Mouse (Mus musculus) liver, embryonic 14.5 days (tissue): ENCODE measurements around the gene Gas6.

Experiments
- CTCF ChIP-seq: IDR thresholded peaks from 2 replicates; pipeline ENCODE4 v1.5.1; 2016; ENCODE audit warnings: antibody characterized with exemption, low read depth, control low read depth
- EP300 ChIP-seq: IDR thresholded peaks from 2 replicates; pipeline ENCODE4 v1.6.1; 2016; ENCODE audit warnings: antibody characterized with exemption, low read depth

DNA sequence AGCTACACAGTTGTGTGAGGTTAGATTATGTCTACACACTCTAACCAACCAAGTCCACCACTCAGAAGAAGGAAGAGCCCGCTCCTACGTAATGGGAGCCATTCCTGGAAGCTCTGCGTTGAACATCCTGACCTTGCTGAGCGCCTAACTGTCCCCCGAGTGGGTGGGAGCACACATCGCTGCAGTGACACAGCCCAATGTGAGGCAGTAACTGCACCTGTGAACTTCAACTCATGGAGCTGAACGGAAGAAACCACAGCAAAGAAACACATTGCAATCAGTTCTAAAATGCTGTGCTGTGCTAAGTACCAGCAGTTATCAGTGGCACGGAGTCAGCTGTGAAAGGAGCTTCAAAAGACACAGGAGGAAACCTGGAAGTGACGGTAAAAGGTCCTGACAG lies 66.1 kb downstream of the Gas6 start:
- TF ChIP-seq CTCF: no peak
- no peak for TF ChIP-seq EP300
